Mouse (Mus musculus): ENCODE measurements around the gene Tlnrd1.

DNA sequence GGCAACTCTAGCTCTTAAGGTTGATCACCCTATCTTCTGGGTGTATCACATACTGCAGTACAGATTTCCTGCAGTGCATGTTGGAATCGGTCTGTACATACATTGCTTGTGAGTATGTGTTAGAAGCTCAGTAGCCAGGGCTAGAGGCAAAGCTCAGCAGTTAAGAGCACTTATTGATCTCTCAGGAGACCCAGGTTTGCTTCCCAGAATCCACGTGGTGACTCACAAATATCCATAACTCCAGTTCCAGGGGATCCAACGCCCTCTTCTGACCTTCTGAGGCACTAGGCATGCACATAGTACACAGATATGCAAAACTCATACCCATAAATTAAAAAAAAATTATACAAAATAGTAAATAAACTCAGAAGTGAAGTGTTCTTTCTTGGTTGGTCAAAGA is 7.0 kb downstream of the Tlnrd1 start:
- TF ChIP-seq CTCF (IDR thresholded peaks at IDR 0.05; ENCODE audit: low read depth, low read length) (no peak), TAL1 (conservative IDR thresholded peaks at IDR 0.05; ENCODE audit: low read depth, low read length) (no peak)

Measured in G1E (cell line).